Mouse (Mus musculus): ENCODE results near the gene Car14. TPM values are rescaled to one million over a fixed set of nuclear protein-coding genes. Genes with fewer than 3 reads are reported as not detected.

The Car14 gene
- total RNA-seq, 2 experiments from 2014 or later, result 1.1 to 3.6 TPM

- DNase-seq (ENCODE audit: low spot score in 2 of 2), result no peak
Measured at GRCm38 (mm10) chr3:95893126-95893525, 11.4 kb downstream of the Car14 start.

- no peak for DNase-seq (ENCODE audit: low spot score in 2 of 2)
Measured at GRCm38 (mm10) chr3:95892066-95893052, 12.1 kb downstream of the Car14 start.

- no peak for DNase-seq (ENCODE audit: low spot score in 2 of 2)
Measured at GRCm38 (mm10) chr3:95891211-95892065, 13.1 kb downstream of the Car14 start, which contains the start of gene BC028528. BC028528 (minus strand) TSS chr3:95892005.

DNA sequence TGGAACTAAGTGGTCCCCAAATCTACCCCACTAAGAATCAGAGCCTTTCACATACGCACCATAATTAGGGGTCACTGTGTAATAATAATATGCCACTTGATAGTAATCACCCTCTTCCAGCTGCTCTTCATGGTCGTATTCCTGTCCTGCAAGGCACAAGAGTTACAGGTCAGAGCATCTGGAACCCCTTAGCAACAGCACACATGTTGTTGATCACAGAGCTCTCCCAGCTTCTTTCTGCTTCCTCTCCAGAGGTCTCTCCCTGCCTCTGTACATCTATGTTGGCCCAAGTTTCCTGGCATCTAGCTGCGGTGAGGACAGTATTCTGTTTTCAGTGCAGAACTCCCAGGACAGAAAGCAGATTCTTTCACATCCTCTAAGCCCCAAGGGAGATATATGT lies 14.8 kb downstream of the Car14 start:
- no peak for DNase-seq (ENCODE audit: low spot score in 2 of 2)

DNA sequence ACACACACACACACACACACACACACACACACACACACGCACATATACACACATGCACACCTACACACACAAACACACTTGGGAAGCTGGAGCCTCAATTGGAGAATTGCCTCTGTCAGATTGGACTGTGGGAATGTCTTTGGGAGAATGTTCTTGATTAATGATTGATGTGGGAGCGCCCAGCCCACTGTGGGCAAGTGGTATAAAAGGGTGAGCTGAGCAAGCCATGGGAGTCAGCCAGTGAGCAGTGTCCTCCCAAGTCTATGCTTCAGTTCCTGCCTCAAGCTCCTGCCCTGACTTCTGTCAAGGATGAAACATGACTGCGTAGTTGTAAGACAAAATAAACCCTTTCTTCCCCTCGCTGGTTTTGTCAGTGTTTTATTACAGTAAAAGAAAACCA lies 16.9 kb downstream of the Car14 start:
- DNase-seq (ENCODE audit: low spot score in 2 of 2), result no peak

DNA sequence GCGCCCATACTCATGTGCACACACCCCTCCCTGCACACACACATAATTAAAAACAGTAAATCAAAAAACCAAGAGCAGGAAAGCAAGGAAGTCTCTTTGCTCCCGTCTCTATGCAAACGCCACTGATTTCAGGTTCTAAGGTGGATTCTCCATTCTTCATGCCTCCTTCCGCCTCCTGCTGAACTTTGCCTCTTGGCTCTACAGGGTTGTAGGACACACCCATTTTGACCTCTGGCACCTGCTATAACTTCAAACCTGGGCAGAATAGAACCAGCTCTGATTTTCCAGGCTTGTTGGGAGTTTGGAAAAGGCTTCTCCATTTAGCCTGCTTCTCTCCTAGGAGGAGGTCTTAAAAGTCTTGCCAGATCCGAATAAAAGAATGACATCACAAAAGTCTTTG lies 20.1 kb downstream of the Car14 start:
- no peak for DNase-seq (ENCODE audit: low spot score in 2 of 2)

DNA sequence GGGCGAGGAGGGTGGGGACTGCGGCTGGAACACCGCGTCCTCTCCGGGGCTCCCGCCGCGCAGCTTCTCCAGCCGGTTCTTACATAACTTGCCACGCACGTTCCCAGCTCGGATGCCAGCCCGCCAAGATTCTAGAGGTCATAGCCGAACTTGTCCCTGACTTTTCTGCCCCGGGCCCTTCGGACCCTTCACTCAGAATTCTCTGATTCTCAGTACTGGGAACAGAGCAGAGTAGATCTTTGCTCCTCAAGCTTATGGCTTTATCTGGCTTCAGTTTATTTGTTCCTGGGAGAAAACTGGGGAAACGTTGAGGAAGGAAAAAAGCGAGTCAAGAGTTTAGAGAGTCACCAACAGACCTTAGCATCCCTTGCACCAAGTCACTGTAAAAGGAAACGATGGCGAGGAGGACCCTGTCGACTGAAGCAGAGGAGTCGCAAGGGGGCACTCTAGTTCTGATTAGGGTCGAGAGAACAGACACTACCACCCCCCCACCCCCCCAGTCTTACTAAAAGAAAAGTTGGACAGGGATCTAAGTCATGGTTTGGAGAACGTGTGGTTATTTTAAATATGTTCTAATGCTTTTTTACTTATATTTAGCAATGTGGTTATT lies 21.6 kb downstream of the Car14 start:
- DNase-seq (ENCODE audit: low spot score in 2 of 2), result peak; percentile 62 to 64

DNA sequence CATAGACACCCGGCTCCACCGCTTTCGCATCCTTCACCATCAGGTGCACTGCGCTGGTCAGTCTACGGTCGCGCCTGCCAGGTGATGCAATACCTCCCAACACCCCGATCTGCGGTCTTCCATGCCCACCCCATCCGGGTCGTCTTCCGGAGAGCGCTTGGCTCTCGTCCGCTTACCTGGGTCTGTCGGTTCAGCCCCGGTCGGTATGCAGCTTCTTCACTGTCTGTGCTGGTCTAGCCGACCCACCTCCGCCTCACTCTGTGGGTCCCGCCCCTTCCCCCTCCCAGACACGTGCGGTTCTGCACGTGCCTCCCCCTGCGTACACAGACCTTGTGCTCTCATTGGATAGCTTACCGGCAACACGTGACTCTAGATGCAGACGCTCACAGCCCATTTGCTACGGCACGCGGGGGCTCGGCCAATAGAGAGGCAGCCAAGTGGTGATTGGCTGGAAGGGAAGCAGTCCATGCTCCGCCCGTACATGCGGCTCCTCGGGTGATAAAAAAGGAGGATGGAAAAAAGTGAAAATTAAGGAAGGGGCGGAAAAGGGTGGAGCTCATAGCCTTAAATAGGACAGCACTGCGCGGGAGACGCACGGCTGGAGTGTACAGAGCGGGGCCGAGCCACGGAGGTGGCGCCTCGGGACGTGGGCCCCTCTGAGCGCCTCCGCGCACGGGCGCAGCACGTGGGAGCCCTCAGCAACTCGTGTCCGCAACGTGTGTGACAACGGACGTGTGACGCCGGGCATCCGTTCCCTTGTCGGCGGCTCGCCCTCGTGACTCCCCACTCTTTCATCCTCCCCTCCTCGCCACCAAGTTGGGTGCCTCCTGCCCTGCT lies 22.3 kb downstream of the Car14 start, which contains the start of gene Ciart:
Gene Ciart, minus strand, starts transcription at position 273 of the 837 bp plus-strand sequence.
- DNase-seq (ENCODE audit: low spot score in 2 of 2), result peak; percentile 78 to 83

- no peak for DNase-seq (ENCODE audit: low spot score in 2 of 2)
Measured at GRCm38 (mm10) chr3:95879063-95879462, 25.4 kb downstream of the Car14 start.

- DNase-seq (ENCODE audit: low spot score in 2 of 2), result no peak
Measured at GRCm38 (mm10) chr3:95872048-95872447, 32.4 kb downstream of the Car14 start.

GRCm38 (mm10) chr3:95871392-95871867 lies 33.1 kb downstream of the Car14 start, which contains the start of gene Mrps21:
Mrps21 (minus strand) TSS chr3:95871519.
- DNase-seq (ENCODE audit: low spot score in 2 of 2), result peak; percentile 75 to 78

DNA sequence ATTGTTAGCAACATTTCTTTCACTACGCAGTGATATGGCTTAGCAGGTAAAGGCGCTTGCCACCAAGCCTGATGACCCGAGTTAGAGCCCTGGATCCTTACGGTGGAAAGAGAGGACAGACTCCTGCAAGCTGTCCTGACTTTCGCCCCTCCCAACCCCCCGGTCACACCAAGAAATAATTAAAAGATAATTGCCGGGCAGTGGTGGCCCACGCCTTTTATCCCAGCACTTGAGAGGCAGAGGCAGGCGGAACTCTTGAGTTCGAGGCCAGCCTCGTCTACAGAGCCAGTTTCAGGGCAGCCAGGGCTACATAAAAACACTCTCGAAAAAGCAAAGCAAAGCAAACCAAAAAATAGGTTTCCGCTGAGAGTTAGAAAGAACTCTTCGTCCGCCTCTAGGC lies 33.5 kb downstream of the Car14 start:
- no peak for DNase-seq (ENCODE audit: low spot score in 2 of 2)

DNA sequence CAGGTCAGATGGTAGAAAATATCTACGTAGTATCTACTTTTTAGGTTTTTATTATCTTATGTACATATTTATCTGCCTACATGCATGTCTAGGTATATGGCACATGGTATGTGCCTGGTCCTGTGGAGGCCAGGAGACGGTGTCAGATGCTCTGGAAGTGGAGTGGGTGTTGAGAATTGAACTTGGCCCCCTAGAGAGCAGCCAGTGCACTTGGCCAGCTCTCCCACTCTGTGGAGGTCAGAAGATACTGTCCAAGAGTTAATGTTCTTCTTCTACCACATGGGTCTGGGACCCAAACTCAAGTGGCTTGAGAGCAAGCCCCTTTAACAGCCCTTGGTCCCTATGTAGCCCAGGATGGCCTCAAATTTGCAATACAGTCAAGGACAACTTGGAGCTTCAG lies 37.1 kb downstream of the Car14 start:
- DNase-seq (ENCODE audit: low spot score in 2 of 2), result no peak

DNA sequence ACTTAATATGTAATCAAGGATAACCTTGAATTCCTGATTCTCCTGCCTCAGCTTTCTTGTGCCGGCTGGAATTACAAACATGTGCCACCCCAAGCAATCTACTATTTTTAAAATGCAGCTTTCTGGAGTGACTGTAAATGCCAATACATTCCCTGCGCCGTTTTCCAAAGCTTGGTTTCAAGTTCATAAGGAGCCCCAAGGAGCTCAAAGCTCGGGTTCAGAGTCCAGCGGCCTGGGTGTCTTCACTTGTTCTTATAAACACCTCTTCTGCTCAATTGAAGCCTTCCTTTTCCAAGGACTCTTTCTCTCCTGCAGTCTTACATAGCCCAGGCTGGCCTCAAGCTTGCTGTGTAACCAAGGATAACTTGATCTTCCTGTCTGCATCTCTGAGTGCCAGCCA lies 38.4 kb downstream of the Car14 start:
- DNase-seq (ENCODE audit: low spot score in 2 of 2), result no peak

- DNase-seq (ENCODE audit: low spot score in 2 of 2), result no peak
Measured at GRCm38 (mm10) chr3:95865571-95865970, 38.9 kb downstream of the Car14 start.

GRCm38 (mm10) chr3:95865050-95865449 lies 39.4 kb downstream of the Car14 start:
- DNase-seq (ENCODE audit: low spot score in 2 of 2), result no peak

DNA sequence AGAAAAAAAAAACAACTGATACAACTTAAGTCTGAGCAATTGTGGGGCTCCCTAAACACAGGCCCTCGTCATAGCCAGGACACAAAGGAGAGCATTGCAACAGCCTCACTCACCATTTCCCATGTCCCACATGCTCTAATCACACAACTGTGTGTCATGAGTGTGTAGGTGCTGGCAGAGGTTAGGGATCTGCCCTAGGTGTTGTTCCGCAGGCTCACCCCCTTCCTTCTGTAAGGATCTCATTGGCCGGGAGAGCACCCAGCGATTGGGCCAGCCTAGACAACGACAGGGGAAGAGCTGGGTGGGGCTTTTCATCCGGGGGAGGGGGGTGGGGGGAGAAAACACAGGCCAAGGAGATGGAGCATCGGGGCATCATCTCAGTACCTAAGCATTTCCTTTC lies 40.9 kb downstream of the Car14 start:
- no peak for DNase-seq (ENCODE audit: low spot score in 2 of 2)

- DNase-seq (ENCODE audit: low spot score in 2 of 2), result peak; percentile 45 to 63
Measured at GRCm38 (mm10) chr3:95861796-95862195, 42.7 kb downstream of the Car14 start.

- peak in 1 of 2 experiments; percentile 15 for DNase-seq (ENCODE audit: low spot score in 2 of 2)
Measured at GRCm38 (mm10) chr3:95861216-95861615, 43.3 kb downstream of the Car14 start.

DNA sequence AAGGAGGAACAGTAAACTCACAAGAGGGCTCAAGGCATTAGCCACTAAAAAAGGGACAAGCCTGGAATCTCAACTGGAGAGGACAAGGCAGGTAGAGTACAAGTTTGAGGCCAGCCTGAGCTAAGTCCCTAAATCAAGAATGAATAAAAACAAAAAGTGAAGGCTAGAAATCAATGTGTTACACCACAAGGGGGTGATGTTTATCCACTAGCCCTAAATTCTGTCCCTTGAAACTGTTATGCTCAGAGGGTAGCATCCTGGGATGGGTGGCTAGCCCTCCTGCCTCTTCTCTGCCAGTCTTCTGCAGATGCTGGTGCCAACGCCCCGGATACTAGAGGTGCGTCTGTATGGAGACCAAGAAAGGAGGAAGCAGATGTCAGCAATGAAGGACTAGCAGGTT lies 44.2 kb downstream of the Car14 start:
- no peak for DNase-seq (ENCODE audit: low spot score in 2 of 2)
